Comparison of ENCODE assay signal across 8 mouse cellular contexts in the genomic region with DNA sequence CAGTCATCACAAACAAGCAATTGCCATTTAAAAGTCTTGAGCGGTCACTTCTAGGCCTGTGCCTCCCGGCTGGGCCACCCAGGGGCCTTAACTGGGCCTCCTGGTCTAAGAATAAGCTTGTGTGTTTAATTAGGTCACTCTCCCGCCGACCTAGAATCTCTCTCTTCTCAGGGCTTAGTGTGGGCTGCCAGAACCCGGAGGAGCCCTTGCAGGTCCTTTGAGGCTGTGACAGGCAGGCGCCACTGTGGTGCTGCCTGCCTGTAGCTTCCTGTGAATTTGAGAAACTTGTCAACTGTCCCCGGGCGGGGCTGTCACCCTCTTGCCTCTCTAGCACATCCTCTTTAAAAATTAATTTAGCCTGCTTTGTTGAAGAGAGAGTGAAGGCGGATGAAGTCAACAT. TPM values are rescaled to one million over a fixed set of nuclear protein-coding genes. Genes with fewer than 3 reads are reported as not detected.
DNase-seq lines count a peak whose midpoint lies in the region; ATAC-seq and TF ChIP-seq lines count a peak whose summit lies in the region.

No protein-coding gene starts in this region.

- peaks cover 6% of the 10 kb centered on the region; the same call in 1 of the 2 replicates for H3K4me1 ChIP-seq in lung, embryonic 14.5 days (ENCODE audit: insufficient read depth)
- H3K4me1 ChIP-seq in kidney, postnatal 0 days (replicated peaks; ENCODE audit: insufficient read depth, low read length), result no peaks in the 10 kb centered on the region
- no peaks in the 10 kb centered on the region for H3K4me1 ChIP-seq in neural tube, embryonic 15.5 days

- ATAC-seq in lung, embryonic 14.5 days (ENCODE audit: insufficient read depth), result no peak
- no peak for ATAC-seq in kidney, postnatal 0 days (replicated peaks; ENCODE audit: low FRiP score, low read depth)
- no peak for ATAC-seq in neural tube, embryonic 15.5 days (ENCODE audit: low FRiP score)

- TF ChIP-seq CTCF in lung, embryonic 14.5 days (IDR thresholded peaks at IDR 0.05; ENCODE audit: low read depth), result no peak
- no peak for TF ChIP-seq CTCF in kidney, postnatal 0 days (IDR thresholded peaks at IDR 0.05; ENCODE audit: low read depth)

- H3K4me3 ChIP-seq in lung, embryonic 14.5 days (ENCODE audit: low read depth, low read length), result no peak overlapping the region
- no peak overlapping the region for H3K4me3 ChIP-seq in kidney, postnatal 0 days (replicated peaks; ENCODE audit: low read depth, low read length)
- no peak overlapping the region for H3K4me3 ChIP-seq in neural tube, embryonic 15.5 days (replicated peaks)

- no peaks in the 10 kb centered on the region for H3K27me3 ChIP-seq in lung, embryonic 14.5 days (ENCODE audit: insufficient read depth, low read length)
- no peaks in the 10 kb centered on the region for H3K27me3 ChIP-seq in kidney, postnatal 0 days (ENCODE audit: insufficient read depth, low read length)
- H3K27me3 ChIP-seq in neural tube, embryonic 15.5 days (replicated peaks), result no peaks in the 10 kb centered on the region

- no peaks in the 10 kb centered on the region; the same call in 1 of the 2 replicates for H3K9me3 ChIP-seq in lung, embryonic 14.5 days (ENCODE audit: low read depth, low read length)
- H3K9me3 ChIP-seq in kidney, postnatal 0 days (replicated peaks; ENCODE audit: low read length), result no peaks in the 10 kb centered on the region
- no peaks in the 10 kb centered on the region for H3K9me3 ChIP-seq in neural tube, embryonic 15.5 days (replicated peaks)

- H3K36me3 ChIP-seq in lung, embryonic 14.5 days (ENCODE audit: insufficient read depth), result no peaks in the 10 kb centered on the region
- no peaks in the 10 kb centered on the region for H3K36me3 ChIP-seq in kidney, postnatal 0 days (ENCODE audit: insufficient read depth, low read length)
- H3K36me3 ChIP-seq in neural tube, embryonic 15.5 days, result no peaks in the 10 kb centered on the region

- 35% methylated on average over 9 of the region's 9 CpGs for WGBS in lung, embryonic 14.5 days
- WGBS in kidney, postnatal 0 days, result 54% methylated on average over 9 of the region's 9 CpGs
- WGBS in neural tube, embryonic 15.5 days, result 57% methylated on average over 9 of the region's 9 CpGs

- DNase-seq in lung, embryonic 14.5 days, result no peak
- DNase-seq in lung, postnatal 14 days, result no peak
- DNase-seq in cerebellum, adult 9-10 months, result peak; percentile 44
- DNase-seq in kidney, postnatal 0 days (ENCODE audit: low spot score), result peak; percentile 8
- DNase-seq in retina, embryonic 14.5 days (ENCODE audit: low spot score), result peak; percentile 65
- DNase-seq in spleen, adult 18-20 months, result no peak
- DNase-seq in neural tube, embryonic 10.5 days (ENCODE audit: extremely low spot score, low spot score), result no peak

- H3K27ac ChIP-seq in lung, embryonic 14.5 days (ENCODE audit: low read depth), result 0 out of 2 replicates have a peak overlapping the region, but pooled peaks have one; percentile 6
- no peak overlapping the region for H3K27ac ChIP-seq in kidney, postnatal 0 days
- no peak overlapping the region for H3K27ac ChIP-seq in neural tube, embryonic 15.5 days (replicated peaks)

- H3K9ac ChIP-seq in lung, embryonic 14.5 days, result no peak overlapping the region
- no peak overlapping the region for H3K9ac ChIP-seq in kidney, postnatal 0 days (ENCODE audit: low read depth, low read length)
- H3K9ac ChIP-seq in neural tube, embryonic 15.5 days (replicated peaks), result no peak overlapping the region

- H3K4me2 ChIP-seq in lung, embryonic 14.5 days, result no peak overlapping the region
- no peak overlapping the region for H3K4me2 ChIP-seq in kidney, postnatal 0 days (ENCODE audit: low read length)
- no peak overlapping the region for H3K4me2 ChIP-seq in neural tube, embryonic 15.5 days

RNA-seq across cellular contexts. Expression of a gene that starts 45.2 kb away (rescaled TPM):
- polyA plus RNA-seq in lung, embryonic 14.5 days (2014; fragmentation: Nextera tagmentation; extraction: Ambion mirVana), result 29.5 and 34.4 TPM in 2 replicates
- 12.4 and 15.2 TPM in 2 replicates for polyA plus RNA-seq in kidney, postnatal 0 days (2015; fragmentation: Nextera tagmentation; extraction: Ambion mirVana)
- 48.2 and 48.9 TPM in 2 replicates for polyA plus RNA-seq in neural tube, embryonic 15.5 days (2015; fragmentation: Nextera tagmentation; extraction: Ambion mirVana)

RNA-seq across cellular contexts. Expression of a gene that starts 53.2 kb away (rescaled TPM):
- polyA plus RNA-seq in lung, embryonic 14.5 days (2014; fragmentation: Nextera tagmentation; extraction: Ambion mirVana), result 73.4 and 79.4 TPM in 2 replicates
- polyA plus RNA-seq in kidney, postnatal 0 days (2015; fragmentation: Nextera tagmentation; extraction: Ambion mirVana), result 22.8 and 22.9 TPM in 2 replicates
- polyA plus RNA-seq in neural tube, embryonic 15.5 days (2015; fragmentation: Nextera tagmentation; extraction: Ambion mirVana), result 5.8 and 14.6 TPM in 2 replicates

Comparison
In these comparisons a context has a peak if more than half of its experiments do, and no peak if none do; other contexts are left out.
1. DNase-seq: peak in cerebellum, adult 9-10 months (single experiment), kidney, postnatal 0 days (single experiment) and retina, embryonic 14.5 days (single experiment); none in lung, embryonic 14.5 days (single experiment), lung, postnatal 14 days (single experiment), spleen, adult 18-20 months (0 of 2) and neural tube, embryonic 10.5 days (single experiment).